Mouse (Mus musculus) left cerebral cortex, adult 9 months (tissue): ENCODE measurements around the gene Dnah2.
"Not testable (repeated sequence)": the region's sequence is repeated elsewhere in the genome, so short reads cannot be mapped to it uniquely, and the experiment has no call there.

ENCODE experiments used
- DNase-seq, 2 experiments: peaks; one replicate each; pipeline ENCODE4 v3.0.0; 2022; ENCODE audit warnings: low spot score in 2 of 2

Gene Dnah2

DNA sequence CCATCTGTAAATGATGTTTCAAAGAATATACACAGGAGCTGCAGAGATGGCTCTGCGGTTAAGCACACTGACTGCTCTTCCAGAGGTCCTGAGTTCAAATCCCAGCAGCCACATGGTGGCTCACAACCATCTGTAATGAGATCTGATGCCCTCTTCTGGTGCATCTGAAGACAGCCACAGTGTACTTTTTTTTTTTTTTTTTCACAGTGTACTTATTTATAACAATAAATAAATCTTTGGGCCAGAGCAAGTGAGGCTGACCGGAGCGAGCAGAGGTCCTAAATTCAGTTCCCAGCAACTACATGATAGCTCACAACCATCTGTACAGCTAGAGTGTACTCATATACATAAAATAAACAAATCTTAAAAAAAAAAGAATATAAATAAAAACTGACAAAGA lies 18.6 kb downstream of the Dnah2 start:
- DNase-seq, result not testable (repeated sequence)

DNA sequence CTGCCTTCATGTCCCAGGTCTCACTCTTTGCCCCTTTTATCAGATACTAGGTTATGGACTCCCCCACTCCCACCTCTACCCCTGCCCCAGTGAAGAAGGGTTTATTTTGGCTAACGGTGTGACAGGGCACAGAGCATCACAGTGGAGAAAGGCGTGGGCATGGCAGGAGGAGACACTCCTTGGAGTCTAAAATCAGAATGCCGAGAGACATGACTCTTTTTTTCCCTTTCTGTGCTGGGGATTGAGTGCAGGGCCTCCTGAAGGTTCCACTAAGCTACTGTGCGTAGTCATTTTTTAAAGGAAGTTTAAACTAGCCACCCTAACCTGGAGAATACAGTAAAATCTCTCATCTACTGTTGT lies 20.9 kb downstream of the Dnah2 start:
- no peak for DNase-seq

DNA sequence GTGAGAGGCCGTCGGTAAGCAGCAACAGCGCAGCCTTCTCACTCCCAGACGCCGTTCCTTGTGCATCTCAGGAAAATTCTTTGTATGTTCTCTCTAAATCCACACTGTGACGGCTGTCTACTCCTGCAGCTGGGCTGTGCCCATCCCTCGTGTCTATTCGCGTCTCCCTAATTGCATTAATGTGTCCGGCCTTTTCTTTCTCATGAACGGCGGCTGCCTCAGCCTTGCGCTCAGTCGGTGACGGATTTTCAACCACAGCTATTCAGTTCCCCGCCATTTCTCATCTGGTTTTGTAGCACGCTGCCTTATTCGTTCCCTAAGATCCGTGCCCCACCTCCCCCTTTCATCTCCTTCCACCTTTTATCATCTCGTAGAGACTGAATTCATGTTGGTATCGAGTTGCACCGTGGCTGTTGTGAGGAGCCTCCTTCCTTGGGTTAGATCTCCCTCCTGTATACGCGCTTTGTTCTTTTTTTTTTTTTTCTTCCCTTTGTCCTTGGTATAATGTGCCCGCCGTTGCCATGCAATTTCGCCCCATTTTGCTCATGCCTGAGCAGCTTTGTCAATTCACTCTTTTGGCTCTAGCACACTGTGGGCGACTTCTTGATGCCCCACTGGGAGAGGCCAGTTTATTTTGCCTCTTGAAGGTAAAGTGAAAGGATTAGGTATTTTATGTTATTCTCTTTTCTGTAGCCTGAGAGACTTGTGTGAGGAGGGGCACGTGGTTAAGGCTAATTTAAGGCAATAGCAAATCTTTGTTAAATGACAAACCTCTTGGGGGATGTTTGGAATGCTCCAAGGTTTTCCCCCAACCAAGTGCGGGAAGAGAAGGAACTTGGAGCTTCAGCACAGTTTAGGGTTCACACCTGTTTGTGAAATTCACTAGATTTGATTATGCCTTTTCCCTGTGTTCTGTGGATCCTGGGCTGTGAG lies 21.5 kb downstream of the Dnah2 start:
- DNase-seq, result peak in 1 of 2 experiments; percentile 22

DNA sequence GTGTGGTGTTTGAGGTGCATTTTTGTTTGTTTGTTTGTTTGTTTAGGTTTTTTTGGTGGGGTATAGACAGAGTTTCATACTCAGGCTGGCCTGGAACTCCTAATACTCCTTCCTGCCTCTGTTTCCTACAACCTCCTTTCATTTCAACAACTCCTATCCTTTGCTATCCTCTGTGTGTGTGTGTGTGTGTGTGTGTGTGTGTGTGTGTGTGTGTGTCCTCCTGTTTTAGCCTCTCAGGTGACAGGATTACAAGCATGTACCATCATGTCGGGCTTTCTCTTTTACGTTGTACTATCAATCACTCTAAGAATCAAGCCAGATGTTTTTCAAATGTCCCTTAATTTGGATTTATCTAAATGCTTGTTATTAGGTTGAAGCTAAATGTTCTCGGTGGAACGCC lies 22.3 kb downstream of the Dnah2 start:
- no peak for DNase-seq

DNA sequence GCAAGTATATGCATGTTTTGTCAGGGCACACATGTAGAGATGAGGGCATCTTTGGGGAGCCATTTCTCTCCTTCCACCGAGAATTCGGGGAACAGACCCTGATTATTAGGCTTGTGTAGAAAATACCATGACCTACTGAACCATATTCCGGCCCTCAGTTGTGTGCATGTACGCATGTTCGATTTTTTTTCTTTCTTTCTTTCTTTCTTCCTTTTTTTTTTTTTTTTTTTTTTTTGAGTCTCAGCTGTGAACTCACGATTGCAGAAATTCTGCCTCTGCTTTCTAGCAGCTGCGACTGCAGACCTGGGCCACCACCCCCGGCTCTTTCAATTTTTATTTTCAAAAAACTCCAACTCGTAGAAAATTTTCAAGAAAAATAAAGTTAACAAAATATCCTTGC lies 23.2 kb downstream of the Dnah2 start:
- no peak for DNase-seq

DNA sequence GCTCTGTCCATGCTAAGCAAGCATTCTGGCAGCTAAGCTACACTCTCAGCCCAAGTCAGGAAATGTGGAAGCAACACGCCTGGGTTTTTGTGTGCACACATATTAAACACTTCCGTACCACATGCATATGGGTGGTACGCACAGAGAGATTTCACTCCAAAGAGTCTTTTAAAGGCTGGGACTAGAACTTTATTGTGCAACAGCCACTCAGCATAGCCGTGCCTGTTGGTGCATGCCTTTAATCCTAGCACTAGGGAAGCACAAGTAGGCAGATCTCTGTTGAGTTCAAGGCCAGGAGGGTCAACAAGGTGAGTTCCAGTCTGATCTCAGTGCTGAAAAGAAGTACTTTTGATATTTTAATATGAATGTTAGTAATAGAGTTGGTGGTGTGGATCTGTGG lies 25.3 kb downstream of the Dnah2 start:
- DNase-seq, result no peak

DNA sequence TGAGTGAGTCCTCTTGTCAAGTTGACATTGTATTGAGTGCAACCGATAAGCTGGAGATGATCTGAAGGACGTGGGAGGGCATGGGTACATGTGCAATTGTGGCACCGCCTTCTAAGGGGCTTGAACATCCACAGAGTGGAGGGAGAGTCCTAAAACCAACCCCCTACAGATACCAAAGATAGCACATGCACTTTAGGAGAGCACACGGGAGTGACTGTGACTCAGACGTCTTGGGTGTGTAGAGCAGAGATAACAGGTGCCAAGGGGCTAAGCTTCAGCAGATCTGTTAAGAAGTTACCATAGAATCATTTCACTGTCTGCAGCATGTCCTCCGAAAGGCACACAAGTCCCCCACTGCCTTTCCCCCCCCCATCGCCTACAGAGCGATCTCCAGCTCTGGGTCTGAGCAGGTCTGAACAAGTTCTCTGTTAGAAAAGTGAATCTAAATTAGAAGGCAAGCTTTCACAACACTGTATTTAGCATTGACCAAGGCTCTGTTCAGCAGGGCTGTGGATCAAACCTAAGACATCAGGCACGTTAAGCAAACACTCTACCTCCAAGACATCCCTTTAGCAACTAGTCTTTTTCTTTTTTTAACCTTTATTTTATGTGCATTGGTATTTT lies 27.3 kb downstream of the Dnah2 start:
- DNase-seq, result no peak

DNA sequence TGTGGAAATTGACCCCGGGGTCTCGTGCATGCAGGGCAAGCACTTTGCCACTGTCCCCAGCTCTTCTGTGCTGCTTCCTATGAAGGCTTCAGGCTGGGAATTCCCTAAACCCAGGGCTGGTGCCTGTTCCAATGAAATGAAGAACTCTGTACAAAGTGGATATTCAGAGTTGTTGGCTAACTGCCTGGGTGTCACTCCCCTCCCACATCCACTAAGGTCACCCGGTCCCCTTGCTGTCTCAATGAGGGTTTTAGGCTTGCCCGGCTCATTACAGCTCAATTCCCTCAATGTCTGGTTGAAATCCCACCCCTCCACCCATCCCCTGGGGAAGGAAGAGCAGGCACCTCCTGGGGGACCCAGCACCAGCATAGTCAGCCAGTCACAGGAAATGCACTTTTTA lies 28.9 kb downstream of the Dnah2 start:
- DNase-seq, result no peak

DNA sequence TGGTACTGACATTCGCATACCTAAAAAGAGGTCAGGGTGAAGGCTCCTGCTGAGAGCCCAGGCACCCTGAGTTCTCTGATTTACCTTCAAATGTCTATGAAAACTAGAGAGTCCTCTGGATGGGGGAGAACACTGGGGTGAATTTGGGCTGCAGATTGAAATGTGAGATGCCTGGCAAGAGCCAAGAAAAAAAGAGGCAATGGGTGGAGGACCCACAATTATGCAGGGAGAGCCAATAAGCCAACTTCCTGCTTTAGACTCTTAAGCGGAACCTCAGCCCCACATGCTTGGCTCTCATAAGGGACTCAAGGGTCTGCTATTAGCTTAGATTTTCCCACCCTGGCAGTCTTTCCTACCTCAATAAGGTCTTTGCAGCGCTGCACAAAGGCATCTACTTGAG lies 32.2 kb downstream of the Dnah2 start:
- DNase-seq, result no peak

DNA sequence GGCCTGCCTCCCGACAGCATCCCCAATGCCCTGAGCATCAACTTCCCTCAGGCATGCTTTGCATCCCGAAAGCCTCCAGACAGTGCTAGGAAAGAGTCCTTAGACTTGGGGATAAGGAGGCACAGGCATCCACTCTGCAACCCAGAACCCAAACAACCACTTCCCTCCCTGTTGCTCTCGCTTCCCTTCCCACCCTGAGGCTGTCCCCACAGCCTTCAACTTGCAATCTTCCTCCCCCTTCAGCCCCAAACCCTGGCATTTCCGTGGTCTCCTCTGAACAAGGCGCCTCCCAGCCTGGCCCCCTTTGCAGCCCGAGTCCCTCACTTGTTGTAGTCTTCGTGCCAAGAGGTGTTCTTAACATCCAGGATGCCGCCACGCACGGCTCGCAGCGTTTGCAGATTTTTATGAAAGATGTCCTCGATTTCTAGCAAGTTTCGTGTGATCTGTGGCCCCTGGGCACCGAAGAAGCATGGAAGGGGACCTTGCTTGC lies 32.7 kb downstream of the Dnah2 start:
- DNase-seq, result no peak

DNA sequence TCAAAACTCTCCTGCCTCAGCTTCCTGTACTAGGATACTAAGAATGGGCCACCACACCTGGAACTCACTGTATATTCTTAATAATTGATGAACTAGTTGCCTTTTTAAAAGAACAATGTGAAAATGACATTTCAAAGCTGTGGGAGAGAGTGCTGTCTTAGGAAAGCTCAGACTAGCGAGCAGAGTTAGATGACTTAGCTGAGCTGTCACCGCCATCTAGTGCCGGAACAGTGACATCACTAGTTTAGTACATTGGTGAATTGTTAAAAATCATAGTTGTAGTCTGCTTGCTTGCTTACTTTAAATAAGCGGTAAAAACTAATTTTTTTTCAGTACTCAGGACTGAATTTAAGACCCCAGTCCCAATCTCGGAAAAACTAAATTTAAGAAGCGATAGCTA lies 35.1 kb downstream of the Dnah2 start:
- peak in 1 of 2 experiments; percentile 50 for DNase-seq

DNA sequence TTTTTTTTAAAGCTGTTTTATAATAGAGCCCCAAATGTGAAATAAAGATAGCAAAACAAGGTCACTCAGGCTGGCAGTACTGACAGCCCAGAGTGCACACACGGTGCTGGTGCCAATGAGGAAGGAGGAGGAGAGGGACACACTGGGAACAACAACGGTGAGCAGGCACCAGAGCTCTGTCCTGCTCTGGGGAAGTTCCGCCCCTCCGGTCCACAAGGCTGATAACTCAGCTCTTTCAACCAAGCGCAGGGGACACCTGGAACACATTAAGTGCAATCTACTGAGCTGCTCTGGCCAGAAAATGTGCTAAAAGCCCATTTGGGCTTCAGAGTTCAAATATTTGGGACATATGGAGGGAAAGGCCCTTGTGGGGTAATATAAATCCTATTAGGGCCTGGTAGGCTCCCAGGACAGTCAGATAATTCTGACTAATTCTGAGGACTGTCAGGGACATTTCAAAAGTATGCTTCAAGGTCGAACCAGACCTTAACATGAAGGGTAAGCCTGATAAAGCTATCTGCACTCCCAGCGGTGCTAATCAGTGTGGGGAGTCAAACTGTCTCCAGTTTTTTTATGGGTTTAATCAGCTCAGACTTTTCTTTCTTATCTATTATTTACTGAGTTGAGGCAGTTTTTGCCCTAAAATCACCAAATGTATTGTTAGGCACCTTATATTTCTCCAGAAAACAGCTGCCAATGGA lies 38.0 kb downstream of the Dnah2 start:
- no peak for DNase-seq

DNA sequence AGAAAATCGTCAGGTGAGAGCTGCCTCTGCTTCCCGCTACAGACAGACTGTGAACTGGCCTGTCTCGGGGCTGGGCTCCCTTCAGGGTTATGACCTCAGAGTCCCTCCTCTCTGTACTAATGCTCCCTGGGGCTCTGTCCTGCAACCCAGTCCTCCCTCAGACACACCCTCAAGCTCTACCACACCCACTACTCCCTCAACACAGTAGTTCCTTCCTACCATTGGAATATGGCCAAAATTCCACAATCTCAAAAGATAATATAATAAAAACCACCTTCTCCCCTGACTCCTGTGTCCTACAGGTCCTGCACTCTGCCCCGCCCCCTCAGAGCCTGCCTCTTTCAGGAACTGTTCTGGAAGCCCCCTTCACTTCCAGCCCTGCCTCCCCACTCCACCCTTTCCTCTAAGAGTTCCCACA lies 45.0 kb downstream of the Dnah2 start:
- DNase-seq, result no peak

DNA sequence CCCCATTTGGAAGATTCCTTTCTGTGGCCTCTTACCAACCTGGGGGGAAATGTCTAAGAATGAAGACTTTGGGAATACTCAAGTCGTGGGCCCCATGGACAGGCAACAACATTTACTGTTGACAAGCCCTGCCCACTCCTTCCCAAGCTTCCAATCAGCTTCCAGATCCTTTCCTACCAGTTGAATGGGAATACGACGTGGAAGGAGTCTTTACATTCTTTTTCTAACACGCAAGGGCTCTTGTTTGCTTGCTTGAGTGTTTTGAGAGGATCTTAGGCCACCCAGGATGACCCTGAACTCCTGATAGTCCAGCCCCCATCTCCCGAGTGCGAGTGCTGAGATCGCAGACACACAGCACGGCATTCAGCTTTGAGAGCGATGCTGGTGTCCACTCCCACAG lies 47.4 kb downstream of the Dnah2 start:
- no peak for DNase-seq

DNA sequence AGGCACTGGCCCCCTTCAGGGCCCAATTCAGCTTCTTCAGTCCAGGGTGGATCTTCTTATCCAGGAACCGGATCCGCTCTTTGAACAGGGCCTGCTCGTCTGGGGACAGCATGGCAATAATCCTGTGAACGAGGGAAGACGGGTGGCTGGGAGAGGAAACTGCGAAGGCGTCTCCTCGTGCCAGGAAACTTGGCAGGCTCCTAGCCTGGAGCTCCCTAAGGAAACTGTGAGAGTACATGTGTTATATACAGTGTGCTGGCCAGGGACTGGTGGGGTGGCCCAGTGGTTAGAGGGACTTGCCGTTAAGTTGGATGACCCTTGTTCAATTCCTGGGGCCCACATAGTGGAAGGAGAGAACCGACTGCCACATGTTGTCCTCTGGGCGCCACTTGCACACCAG lies 49.8 kb downstream of the Dnah2 start:
- DNase-seq, result peak in 1 of 2 experiments; percentile 27

DNA sequence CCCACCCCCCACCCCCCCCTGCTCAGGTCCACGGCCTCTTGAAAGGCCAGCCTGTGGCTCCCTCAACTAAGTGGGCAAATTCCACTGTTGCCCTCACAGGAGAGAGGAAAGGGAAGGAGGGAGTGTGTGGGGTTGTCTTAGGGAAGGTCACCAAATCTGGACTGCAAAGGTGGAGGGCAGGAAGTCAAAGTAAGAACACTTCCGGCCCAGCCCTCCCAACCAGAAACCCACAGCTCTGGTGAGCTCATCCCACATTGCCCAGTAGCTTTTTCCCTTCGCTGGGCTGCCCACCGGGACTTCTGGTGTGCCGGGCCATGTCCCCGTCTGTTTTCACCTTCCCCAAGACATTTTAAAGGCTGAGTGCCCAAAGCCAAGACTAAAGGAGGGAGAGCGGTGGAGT lies 57.2 kb downstream of the Dnah2 start:
- no peak for DNase-seq

DNA sequence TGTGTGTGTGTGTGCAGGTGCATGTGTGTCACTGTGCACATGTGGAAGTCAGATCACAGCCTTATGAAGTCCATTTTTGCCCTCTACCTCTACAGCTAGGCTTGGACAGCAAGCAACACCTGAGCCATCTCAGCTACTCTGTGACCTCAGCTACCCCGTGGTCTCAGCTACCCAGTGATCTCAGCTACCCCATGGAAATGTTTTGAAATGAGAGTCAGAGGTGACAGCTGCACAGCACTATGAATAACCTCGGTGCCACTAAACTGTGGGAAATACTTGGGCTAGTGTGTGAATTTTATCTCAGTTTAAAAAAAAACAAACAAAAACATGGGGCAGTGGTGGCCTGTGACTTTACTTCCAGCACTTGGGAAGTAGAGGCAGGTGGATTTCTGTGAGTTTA lies 58.0 kb downstream of the Dnah2 start:
- DNase-seq, result no peak

DNA sequence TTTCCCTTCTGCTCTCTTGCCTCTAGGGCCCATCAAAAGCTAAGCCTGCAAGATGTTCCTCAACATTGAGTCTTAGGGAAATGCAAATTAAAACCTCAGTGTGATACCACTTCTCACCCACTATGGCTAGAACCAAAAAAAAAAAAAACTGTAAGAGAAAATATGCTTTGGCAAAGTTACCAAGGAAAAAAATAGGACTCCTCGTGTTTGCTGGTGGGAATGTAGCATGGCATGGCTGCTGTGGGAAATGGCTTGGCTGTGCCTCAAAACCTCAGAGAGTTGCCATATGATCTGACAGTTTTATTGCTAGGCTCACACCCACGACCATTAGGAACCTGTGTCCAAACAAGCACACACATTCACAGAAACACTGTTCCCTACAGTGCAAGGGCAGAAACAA lies 61.4 kb downstream of the Dnah2 start:
- DNase-seq, result peak in 1 of 2 experiments; percentile 12

DNA sequence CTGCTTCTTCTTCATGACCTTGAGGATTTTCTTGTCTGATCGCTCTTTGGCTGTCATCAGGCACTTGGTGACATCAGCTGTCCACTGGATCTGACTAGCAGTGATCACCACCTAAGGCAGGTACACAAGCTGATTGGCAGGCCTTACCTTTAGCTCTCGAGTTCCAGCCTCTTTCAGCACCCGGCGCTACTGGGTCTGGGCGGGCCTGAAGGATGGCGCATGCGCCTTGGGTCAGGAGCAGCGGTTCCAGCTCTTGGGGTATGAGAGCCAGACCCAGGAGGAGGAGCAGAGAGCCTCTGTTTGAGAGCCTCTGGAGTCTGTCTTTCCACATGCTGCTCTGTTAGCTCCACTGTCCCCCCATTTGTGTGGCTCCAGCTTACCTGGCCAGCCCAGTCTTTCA lies 71.3 kb downstream of the Dnah2 start:
- DNase-seq, result no peak

DNA sequence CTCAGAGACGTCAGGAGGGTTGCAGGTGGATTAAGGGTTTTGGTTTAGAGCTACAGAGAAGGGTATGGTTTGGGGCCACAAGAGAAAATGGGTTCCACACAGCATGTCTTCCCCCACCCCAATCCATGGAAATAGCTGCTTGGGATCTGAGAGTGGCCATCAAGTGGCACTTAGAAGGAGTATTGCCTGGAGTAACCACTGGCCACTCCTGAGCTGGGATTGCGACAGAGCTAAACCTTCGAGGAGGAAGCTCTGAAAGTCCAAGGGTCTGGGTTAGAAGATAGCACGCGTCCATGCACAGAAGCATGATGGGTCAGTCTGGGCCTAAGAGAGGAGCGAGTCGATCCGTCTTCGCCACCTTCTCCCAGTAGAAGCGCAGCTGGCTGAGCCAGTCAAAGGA lies 72.1 kb downstream of the Dnah2 start:
- no peak for DNase-seq

DNA sequence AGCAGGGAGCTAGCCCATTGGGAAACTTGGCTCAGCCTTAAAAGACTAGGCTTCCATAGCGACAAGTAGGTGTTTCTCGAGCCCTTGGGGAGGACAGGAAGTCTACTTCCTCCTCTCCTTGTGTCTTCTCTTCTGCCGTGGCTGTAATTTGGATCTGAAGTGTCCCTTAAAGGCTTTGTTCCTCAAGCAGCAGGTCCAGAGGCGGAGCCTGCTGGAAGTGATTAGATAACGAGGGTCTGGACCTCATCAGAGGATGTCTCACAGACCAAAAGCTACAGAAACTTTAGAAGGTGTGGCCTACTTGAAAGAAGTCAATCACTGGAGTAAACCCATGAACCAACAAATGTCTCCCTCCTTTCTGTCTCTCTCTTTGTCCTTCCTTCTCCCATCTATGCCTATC lies 74.2 kb downstream of the Dnah2 start:
- DNase-seq, result no peak

DNA sequence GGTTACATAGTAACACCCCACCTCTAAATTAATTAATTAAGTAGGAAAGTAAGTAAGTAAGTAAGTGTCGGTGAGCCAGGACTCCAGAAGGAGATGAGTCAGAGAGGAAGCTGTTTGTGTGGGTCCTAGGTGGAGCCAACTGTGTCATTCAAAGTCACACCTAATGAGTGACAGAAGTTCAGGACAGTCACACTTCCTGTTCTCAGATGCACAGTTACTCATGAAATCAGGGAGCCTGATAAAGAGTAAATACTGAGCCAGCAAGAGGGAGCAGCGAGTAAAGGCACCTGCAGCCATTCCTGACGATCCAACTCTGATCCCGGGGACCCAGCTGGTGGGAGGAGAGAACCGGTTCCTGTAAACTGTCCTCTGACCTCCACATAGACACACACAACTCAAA lies 76.2 kb downstream of the Dnah2 start:
- no peak for DNase-seq

DNA sequence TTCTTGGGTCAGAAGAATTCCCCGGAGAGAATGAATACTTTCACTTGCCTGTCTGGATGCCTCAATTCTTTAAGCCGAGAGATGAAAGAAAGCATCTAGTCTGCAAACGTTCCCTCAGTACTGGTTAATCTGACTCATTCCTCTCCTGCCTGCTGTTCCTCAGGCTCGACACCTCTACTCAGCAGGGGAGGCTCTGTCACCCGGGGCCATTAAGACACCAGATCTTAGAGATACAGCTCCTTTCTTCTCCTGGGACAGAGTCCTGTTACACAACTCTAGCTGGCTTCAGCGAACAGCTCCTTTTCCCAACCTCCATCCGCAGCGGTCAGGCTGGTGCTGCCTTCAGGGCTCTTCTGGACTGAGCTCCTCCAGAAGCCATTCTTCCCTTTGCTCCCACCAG lies 77.4 kb downstream of the Dnah2 start:
- DNase-seq, result no peak
